Mouse (Mus musculus) stomach, postnatal 0 days (tissue): ENCODE measurements around the gene Gpr33.

Experiments
- CTCF ChIP-seq: IDR thresholded peaks from 2 replicates; pipeline ENCODE4 v1.5.1; 2016; ENCODE audit warnings: antibody characterized with exemption, low read depth, mild to moderate bottlenecking, moderate library complexity
- EP300 ChIP-seq: optimal IDR thresholded peaks from 2 replicates; pipeline ENCODE3; 2016; ENCODE audit warnings: antibody characterized with exemption

DNA sequence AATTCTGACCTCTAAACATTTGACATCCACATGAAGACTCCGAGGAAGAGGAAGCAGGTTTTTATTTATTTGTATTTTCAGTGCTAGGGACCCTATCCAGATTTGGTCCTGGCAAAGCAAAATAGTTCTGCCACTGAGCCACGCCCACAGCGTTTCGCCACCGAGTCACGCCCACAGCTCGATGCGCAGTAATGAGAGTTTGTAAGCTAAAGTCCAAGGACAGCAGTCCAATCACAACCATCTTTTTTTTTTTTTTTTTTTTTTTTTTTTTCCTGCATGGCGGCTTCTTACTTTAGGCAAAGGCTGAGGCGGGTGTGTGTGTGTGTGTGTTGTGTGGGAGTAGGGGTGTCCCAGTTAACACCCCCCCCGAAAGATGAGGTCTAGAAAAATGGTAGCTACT is 13.8 kb downstream of the Gpr33 start:
- TF ChIP-seq EP300: no peak
- no peak for TF ChIP-seq CTCF
